Mouse (Mus musculus) liver, embryonic 16.5 days (tissue): ENCODE measurements around the gene Morc2a. TPM values are rescaled to one million over a fixed set of nuclear protein-coding genes. Genes with fewer than 3 reads are reported as not detected.

Experiments used
- ATAC-seq: fragments of 200-750 bp; cut with Nextera tagmentation; 2 replicates; pipeline ENCODE4 v1.8.0; 2017; ENCODE audit warnings: low read depth, mild to moderate bottlenecking, moderate number of reproducible peaks, moderate library complexity
- H3K27ac ChIP-seq: fragments of 300-500 bp; sonication (generic); 2 replicates; pipeline ENCODE4 v1.5.1; 2014; ENCODE audit warnings: mild to moderate bottlenecking, low read length
- H3K27me3 ChIP-seq: fragments of 300-500 bp; sonication (generic); 2 replicates; pipeline ENCODE4 v1.6.1; 2014; ENCODE audit warnings: low read depth, low read length, mixed read lengths; ENCODE audit not compliant: control insufficient read depth, insufficient read depth
- H3K36me3 ChIP-seq: fragments of 300-500 bp; sonication (generic); 2 replicates; pipeline ENCODE4 v1.6.1; 2014; ENCODE audit warnings: mild to moderate bottlenecking; ENCODE audit not compliant: control insufficient read depth, insufficient read depth
- H3K4me1 ChIP-seq: fragments of 300-500 bp; sonication (generic); 2 replicates; pipeline ENCODE4 v1.6.1; 2014; ENCODE audit warnings: low read depth, low read length, mixed read lengths; ENCODE audit not compliant: control insufficient read depth
- H3K4me2 ChIP-seq: fragments of 300-500 bp; sonication (generic); 2 replicates; pipeline ENCODE4 v1.6.1; 2014; ENCODE audit warnings: low read depth, low read length, mixed read lengths
- H3K4me3 ChIP-seq: fragments of 300-500 bp; sonication (generic); 2 replicates; pipeline ENCODE4 v1.5.1; 2014; ENCODE audit warnings: low read depth, mild to moderate bottlenecking, low read length
- H3K9ac ChIP-seq: fragments of 300-500 bp; sonication (generic); 2 replicates; pipeline ENCODE4 v1.6.1; 2014; ENCODE audit warnings: low read depth, low read length
- H3K9me3 ChIP-seq: fragments of 300-500 bp; sonication (generic); replicated peaks from 2 replicates; pipeline ENCODE4 v1.6.1; 2016; ENCODE audit warnings: low read length; ENCODE audit not compliant: control insufficient read depth
- WGBS: fragments of 180-500 bp; shearing (Covaris S2); extraction: QIAGEN DNeasy Blood & Tissue Kit; methylation state at CpG from one replicate; pipeline ENCODE4 v1.1.7; 2014; ENCODE audit not compliant: insufficient replicate concordance; 5-methylcytosine and 5-hydroxymethylcytosine counted together
- polyA plus RNA-seq: library from polyadenylated mRNA; unstranded; fragments of >200 nt; fragmentation: Nextera tagmentation; extraction: Ambion mirVana; gene quantifications from 2 replicates; pipeline ENCODE4 v1.2.1, GENCODE M21; 2015

The Morc2a gene
- polyA plus RNA-seq, 1 experiment from 2014 or later, result 5.8 TPM

- H3K4me2 ChIP-seq, result no peak overlapping the region
- H3K4me1 ChIP-seq, result no peaks in the 10 kb centered on the region
- H3K9ac ChIP-seq, result no peak overlapping the region
- peaks cover 39% of the 10 kb centered on the region for H3K36me3 ChIP-seq
- WGBS, result 64% methylated on average over 5 of the region's 5 CpGs
- no peak for ATAC-seq
- H3K27ac ChIP-seq, result no peak overlapping the region
- H3K9me3 ChIP-seq, result no peaks in the 10 kb centered on the region
- no peak overlapping the region for H3K4me3 ChIP-seq
- H3K27me3 ChIP-seq, result no peaks in the 10 kb centered on the region
These were observed 27.4 kb downstream of the Morc2a start for GRCm38 (mm10) chr11:3676423-3676822.

- 53% methylated on average over 6 of the region's 6 CpGs for WGBS
- H3K4me3 ChIP-seq, result no peak overlapping the region
- no peaks in the 10 kb centered on the region for H3K9me3 ChIP-seq
- H3K4me1 ChIP-seq, result no peaks in the 10 kb centered on the region
- peaks cover 39% of the 10 kb centered on the region for H3K36me3 ChIP-seq
- H3K4me2 ChIP-seq, result no peak overlapping the region
- H3K27me3 ChIP-seq, result no peaks in the 10 kb centered on the region
- H3K9ac ChIP-seq, result no peak overlapping the region
- H3K27ac ChIP-seq, result no peak overlapping the region
- no peak for ATAC-seq
These were observed 28.2 kb downstream of the Morc2a start for GRCm38 (mm10) chr11:3677204-3677603.

- no peaks in the 10 kb centered on the region for H3K9me3 ChIP-seq
- no peaks in the 10 kb centered on the region for H3K4me1 ChIP-seq
- H3K27me3 ChIP-seq, result no peaks in the 10 kb centered on the region
- no peak overlapping the region for H3K27ac ChIP-seq
- peaks cover 39% of the 10 kb centered on the region for H3K36me3 ChIP-seq
- 79% methylated on average over 3 of the region's 3 CpGs for WGBS
- no peak overlapping the region for H3K9ac ChIP-seq
- no peak for ATAC-seq
- no peak overlapping the region for H3K4me2 ChIP-seq
- H3K4me3 ChIP-seq, result no peak overlapping the region
These were observed 30.8 kb downstream of the Morc2a start for GRCm38 (mm10) chr11:3679771-3680170.

GRCm38 (mm10) chr11:3683696-3684095 is 34.7 kb downstream of the Morc2a start:
- ATAC-seq, result no peak
- H3K36me3 ChIP-seq, result peaks cover 45% of the 10 kb centered on the region
- WGBS, result 82% methylated on average over 11 of the region's 11 CpGs

GRCm38 (mm10) chr11:3684232-3684631 is 35.2 kb downstream of the Morc2a start:
- H3K4me3 ChIP-seq, result no peak overlapping the region
- peaks cover 50% of the 10 kb centered on the region for H3K36me3 ChIP-seq
- ATAC-seq, result no peak
- H3K27me3 ChIP-seq, result no peaks in the 10 kb centered on the region
- H3K9me3 ChIP-seq, result no peaks in the 10 kb centered on the region
- WGBS, result 90% methylated on average over 1 of the region's 1 CpGs
- no peak overlapping the region for H3K4me2 ChIP-seq
- H3K4me1 ChIP-seq, result no peaks in the 10 kb centered on the region
- H3K27ac ChIP-seq, result no peak overlapping the region
- no peak overlapping the region for H3K9ac ChIP-seq

More at GRCm38 (mm10) chr11:3683696-3684095, 34.7 kb downstream of the Morc2a start:
- Histone ChIP-seq H3K27me3 (no peaks in the 10 kb centered on the region), H3K4me1 (no peaks in the 10 kb centered on the region), H3K27ac (no peak overlapping the region), H3K4me3 (no peak overlapping the region), H3K9me3 (no peaks in the 10 kb centered on the region), H3K9ac (no peak overlapping the region), H3K4me2 (no peak overlapping the region)

GRCm38 (mm10) chr11:3684723-3685430 is 35.9 kb downstream of the Morc2a start:
- no peak overlapping the region for H3K9ac ChIP-seq
- no peak for ATAC-seq
- no peak overlapping the region for H3K4me3 ChIP-seq
- no peaks in the 10 kb centered on the region for H3K4me1 ChIP-seq
- H3K36me3 ChIP-seq, result peaks cover 53% of the 10 kb centered on the region
- H3K9me3 ChIP-seq, result no peaks in the 10 kb centered on the region
- WGBS, result 85% methylated on average over 5 of the region's 5 CpGs
- no peak overlapping the region for H3K27ac ChIP-seq
- H3K27me3 ChIP-seq, result no peaks in the 10 kb centered on the region
- no peak overlapping the region for H3K4me2 ChIP-seq

- ATAC-seq, result no peak
- H3K4me3 ChIP-seq, result no peak overlapping the region
- no peaks in the 10 kb centered on the region for H3K9me3 ChIP-seq
- H3K27me3 ChIP-seq, result no peaks in the 10 kb centered on the region
- peaks cover 52% of the 10 kb centered on the region for H3K36me3 ChIP-seq
- H3K4me2 ChIP-seq, result no peak overlapping the region
- no peak overlapping the region for H3K27ac ChIP-seq
- H3K4me1 ChIP-seq, result no peaks in the 10 kb centered on the region
- WGBS, result 86% methylated on average over 8 of the region's 8 CpGs
- H3K9ac ChIP-seq, result no peak overlapping the region
These were observed 36.4 kb downstream of the Morc2a start for GRCm38 (mm10) chr11:3685431-3685830.

- H3K4me2 ChIP-seq, result no peak overlapping the region
- H3K27me3 ChIP-seq, result no peaks in the 10 kb centered on the region
- H3K27ac ChIP-seq, result no peak overlapping the region
- no peaks in the 10 kb centered on the region for H3K9me3 ChIP-seq
- 84% methylated on average over 2 of the region's 2 CpGs for WGBS
- peaks cover 50% of the 10 kb centered on the region for H3K36me3 ChIP-seq
- H3K4me3 ChIP-seq, result no peak overlapping the region
- H3K9ac ChIP-seq, result no peak overlapping the region
- no peak for ATAC-seq
- no peaks in the 10 kb centered on the region for H3K4me1 ChIP-seq
These were observed 37.3 kb downstream of the Morc2a start for GRCm38 (mm10) chr11:3686318-3686717.

- ATAC-seq, result no peak
- Histone ChIP-seq H3K9ac (no peak overlapping the region), H3K9me3 (no peaks in the 10 kb centered on the region), H3K27ac (no peak overlapping the region), H3K4me3 (no peak overlapping the region), H3K4me1 (no peaks in the 10 kb centered on the region), H3K4me2 (no peak overlapping the region), H3K36me3 (peaks cover 50% of the 10 kb centered on the region), H3K27me3 (no peaks in the 10 kb centered on the region)
- 72% methylated on average over 2 of the region's 2 CpGs for WGBS
These were observed 37.9 kb downstream of the Morc2a start for GRCm38 (mm10) chr11:3686885-3687284.
